Mouse (Mus musculus) E14TG2a.4 (cell line): ENCODE data around the gene Itga9.

ENCODE experiments used
- H3K27me3 ChIP-seq: 2 replicates; pipeline ENCODE4 v1.6.1; 2014; ENCODE audit warnings: low read length, control low read depth; ENCODE audit not compliant: insufficient read depth
- H3K36me3 ChIP-seq: 2 replicates; pipeline ENCODE4 v1.6.1; 2014; ENCODE audit warnings: low read length, control low read depth; ENCODE audit not compliant: insufficient read depth
- H3K4me1 ChIP-seq: replicated peaks from 2 replicates; pipeline ENCODE4 v1.6.1; 2014; ENCODE audit warnings: low read depth, low read length, control low read depth
- H3K4me3 ChIP-seq: replicated peaks from 2 replicates; pipeline ENCODE4 v1.5.1; 2014; ENCODE audit warnings: mild to moderate bottlenecking, low read length
- H3K9me3 ChIP-seq: 2 replicates; pipeline ENCODE4 v1.6.1; 2014; ENCODE audit warnings: low read length, control low read depth
- CTCF ChIP-seq: conservative IDR thresholded peaks from 2 replicates; pipeline ENCODE4 v1.5.1; 2014; ENCODE audit warnings: low read length
- NANOG ChIP-seq: IDR thresholded peaks from 2 replicates; pipeline ENCODE4 v1.6.1; 2014; ENCODE audit warnings: borderline replicate concordance, low read length, mixed read lengths
- POU5F1 ChIP-seq: IDR thresholded peaks from 2 replicates; pipeline ENCODE4 v1.6.1; 2014; ENCODE audit warnings: low read length, borderline replicate concordance

Gene Itga9

GRCm38 (mm10) chr9:118934319-118934718 lies 327.8 kb downstream of the Itga9 start:
- TF ChIP-seq NANOG (no peak), CTCF (no peak), POU5F1 (no peak)
- Histone ChIP-seq H3K9me3 (no peaks in the 10 kb centered on the region), H3K27me3 (peaks cover 19% of the 10 kb centered on the region), H3K4me1 (peaks cover 10% of the 10 kb centered on the region), H3K4me3 (no peak overlapping the region), H3K36me3 (no peaks in the 10 kb centered on the region)

- H3K4me1 ChIP-seq = peaks cover 12% of the 10 kb centered on the region
- H3K36me3 ChIP-seq = no peaks in the 10 kb centered on the region
- no peak overlapping the region for H3K4me3 ChIP-seq
- H3K9me3 ChIP-seq = no peaks in the 10 kb centered on the region
- H3K27me3 ChIP-seq = peaks cover 11% of the 10 kb centered on the region
- TF ChIP-seq POU5F1 (no peak), CTCF (no peak), NANOG (no peak)
These were observed 328.6 kb downstream of the Itga9 start for GRCm38 (mm10) chr9:118935098-118935497.

- TF ChIP-seq NANOG (no peak), CTCF (no peak), POU5F1 (no peak)
- H3K4me3 ChIP-seq = no peak overlapping the region
- H3K4me1 ChIP-seq = peaks cover 5% of the 10 kb centered on the region
- H3K9me3 ChIP-seq = no peaks in the 10 kb centered on the region
- H3K36me3 ChIP-seq = no peaks in the 10 kb centered on the region
- 0 out of 2 replicates have a peak, but pooled peaks cover 4% of the 10 kb centered on the region for H3K27me3 ChIP-seq
These were observed 329.6 kb downstream of the Itga9 start for GRCm38 (mm10) chr9:118936071-118936470.

- Histone ChIP-seq H3K36me3 (no peaks in the 10 kb centered on the region), H3K27me3 (0 out of 2 replicates have a peak, but pooled peaks cover 4% of the 10 kb centered on the region), H3K4me1 (peaks cover 5% of the 10 kb centered on the region), H3K4me3 (no peak overlapping the region), H3K9me3 (no peaks in the 10 kb centered on the region)
- TF ChIP-seq POU5F1 (no peak), NANOG (no peak), CTCF (no peak)
These were observed 331.0 kb downstream of the Itga9 start for GRCm38 (mm10) chr9:118937515-118937914.

- no peak overlapping the region for H3K4me3 ChIP-seq
- peaks cover 16% of the 10 kb centered on the region for H3K4me1 ChIP-seq
- no peaks in the 10 kb centered on the region for H3K9me3 ChIP-seq
- 0 out of 2 replicates have a peak, but pooled peaks cover 4% of the 10 kb centered on the region for H3K27me3 ChIP-seq
- TF ChIP-seq POU5F1 (no peak), CTCF (no peak), NANOG (no peak)
- no peaks in the 10 kb centered on the region for H3K36me3 ChIP-seq
These were observed 332.9 kb downstream of the Itga9 start for GRCm38 (mm10) chr9:118939410-118939809.

GRCm38 (mm10) chr9:118939831-118940230 lies 333.3 kb downstream of the Itga9 start:
- H3K36me3 ChIP-seq = no peaks in the 10 kb centered on the region
- H3K9me3 ChIP-seq = no peaks in the 10 kb centered on the region
- peaks cover 18% of the 10 kb centered on the region for H3K4me1 ChIP-seq
- H3K27me3 ChIP-seq = 0 out of 2 replicates have a peak, but pooled peaks cover 4% of the 10 kb centered on the region
- no peak overlapping the region for H3K4me3 ChIP-seq
- no peak for TF ChIP-seq NANOG
- no peak for TF ChIP-seq POU5F1
- TF ChIP-seq CTCF = no peak

- Histone ChIP-seq H3K36me3 (no peaks in the 10 kb centered on the region), H3K9me3 (no peaks in the 10 kb centered on the region)
- TF ChIP-seq CTCF (no peak), NANOG (no peak), POU5F1 (no peak)
These were observed 334.2 kb downstream of the Itga9 start for GRCm38 (mm10) chr9:118940591-118941207.

GRCm38 (mm10) chr9:118942030-118942429 lies 335.5 kb downstream of the Itga9 start:
- Histone ChIP-seq H3K9me3 (no peaks in the 10 kb centered on the region), H3K27me3 (0 out of 2 replicates have a peak, but pooled peaks cover 4% of the 10 kb centered on the region), H3K4me1 (peaks cover 18% of the 10 kb centered on the region), H3K36me3 (no peaks in the 10 kb centered on the region), H3K4me3 (no peak overlapping the region)
- TF ChIP-seq POU5F1 (no peak), NANOG (no peak), CTCF (no peak)

More at GRCm38 (mm10) chr9:118940591-118941207, 334.2 kb downstream of the Itga9 start:
- Histone ChIP-seq H3K27me3 (0 out of 2 replicates have a peak, but pooled peaks cover 4% of the 10 kb centered on the region), H3K4me3 (no peak overlapping the region), H3K4me1 (peaks cover 18% of the 10 kb centered on the region)
